Mouse (Mus musculus) cerebellum, adult 2 months (tissue): ENCODE measurements around the gene Tm2d3.

Experiments used
- CTCF ChIP-seq: fragments of 200-500 bp; IDR thresholded peaks from 2 replicates; pipeline ENCODE4 v1.5.1; 2011; ENCODE audit warnings: low read depth, mild to moderate bottlenecking, control low read depth, low read length, moderate library complexity, borderline replicate concordance; ENCODE audit not compliant: insufficient read depth
- POLR2A ChIP-seq: fragments of 200-500 bp; IDR thresholded peaks from 2 replicates; pipeline ENCODE4 v1.6.1; 2011; ENCODE audit warnings: low read length, control low read depth, borderline replicate concordance; ENCODE audit not compliant: insufficient read depth

GRCm38 (mm10) chr7:65737286-65738040 is 46.5 kb downstream of the Tm2d3 start:
- TF ChIP-seq CTCF (no peak), POLR2A (no peak)
